Mouse (Mus musculus) monocyte, adult 5-6 weeks (primary cell): Measurements from ENCODE around the gene Dok5. TPM values are rescaled to one million over a fixed set of nuclear protein-coding genes. Genes with fewer than 3 reads are reported as not detected.

Source experiments
- ATAC-seq: fragments of 153-309, 156-312 bp; replicated peaks from 2 replicates; pipeline ENCODE4 v1.8.0; 2017; ENCODE audit warnings: mild to moderate bottlenecking; ENCODE audit not compliant: low TSS enrichment, insufficient number of reproducible peaks, severe bottlenecking, poor library complexity, low FRiP score
- total RNA-seq: library from RNA; stranded (forward); fragments of 200-1000, 200-491, 200-594 nt; gene quantifications from 3 replicates; pipeline ENCODE4 v1.2.3, GENCODE M21; 2017

Gene Dok5
- total RNA-seq, 1 experiment from 2014 or later, result not detected

- ATAC-seq, result no peak
These were observed 44.0 kb downstream of the Dok5 start for GRCm38 (mm10) chr2:170775577-170775976.

GRCm38 (mm10) chr2:170776107-170776506 lies 44.5 kb downstream of the Dok5 start:
- ATAC-seq, result no peak

- no peak for ATAC-seq
These were observed 46.0 kb downstream of the Dok5 start for GRCm38 (mm10) chr2:170777572-170777971.

- ATAC-seq, result no peak
These were observed 48.6 kb downstream of the Dok5 start for GRCm38 (mm10) chr2:170780010-170780750.

- no peak for ATAC-seq
These were observed 56.5 kb downstream of the Dok5 start for GRCm38 (mm10) chr2:170788101-170788500.

GRCm38 (mm10) chr2:170791332-170792017 lies 59.9 kb downstream of the Dok5 start:
- ATAC-seq, result no peak

GRCm38 (mm10) chr2:170795242-170795641 lies 63.6 kb downstream of the Dok5 start:
- no peak for ATAC-seq

GRCm38 (mm10) chr2:170802984-170803383 lies 71.4 kb downstream of the Dok5 start:
- no peak for ATAC-seq

GRCm38 (mm10) chr2:170807555-170808258 lies 76.1 kb downstream of the Dok5 start:
- ATAC-seq, result no peak

- no peak for ATAC-seq
These were observed 76.7 kb downstream of the Dok5 start for GRCm38 (mm10) chr2:170808259-170808789.

GRCm38 (mm10) chr2:170811356-170811755 lies 79.7 kb downstream of the Dok5 start:
- no peak for ATAC-seq

- no peak for ATAC-seq
These were observed 84.7 kb downstream of the Dok5 start for GRCm38 (mm10) chr2:170816302-170816701.

GRCm38 (mm10) chr2:170817112-170817703 lies 85.6 kb downstream of the Dok5 start:
- ATAC-seq, result no peak

GRCm38 (mm10) chr2:170826821-170827441 lies 95.3 kb downstream of the Dok5 start:
- no peak for ATAC-seq

GRCm38 (mm10) chr2:170828757-170829156 lies 97.2 kb downstream of the Dok5 start:
- no peak for ATAC-seq

GRCm38 (mm10) chr2:170829191-170829611 lies 97.6 kb downstream of the Dok5 start:
- ATAC-seq, result no peak

GRCm38 (mm10) chr2:170829988-170830387 lies 98.4 kb downstream of the Dok5 start:
- ATAC-seq, result no peak

GRCm38 (mm10) chr2:170836862-170837261 lies 105.3 kb downstream of the Dok5 start:
- no peak for ATAC-seq

GRCm38 (mm10) chr2:170837363-170837762 lies 105.8 kb downstream of the Dok5 start:
- ATAC-seq, result no peak
